Mouse (Mus musculus): ENCODE data around the gene Erc2.

- no peak for TF ChIP-seq GATA1 (IDR thresholded peaks at IDR 0.05; ENCODE audit: borderline replicate concordance, low read length)
- no peak for TF ChIP-seq FLI1 (IDR thresholded peaks at IDR 0.05; ENCODE audit: low read length)
Observed at GRCm38 (mm10) chr14:28093214-28093613, 471.0 kb downstream of the Erc2 start.
